Mouse (Mus musculus): Measurements from ENCODE around the gene Sgip1. TPM values are rescaled to one million over a fixed set of nuclear protein-coding genes. Genes with fewer than 3 reads are reported as not detected.

Sgip1 gene
- total and polyA plus RNA-seq, 2 experiments from 2014 or later, result 51.4 to 78.0 TPM

DNA sequence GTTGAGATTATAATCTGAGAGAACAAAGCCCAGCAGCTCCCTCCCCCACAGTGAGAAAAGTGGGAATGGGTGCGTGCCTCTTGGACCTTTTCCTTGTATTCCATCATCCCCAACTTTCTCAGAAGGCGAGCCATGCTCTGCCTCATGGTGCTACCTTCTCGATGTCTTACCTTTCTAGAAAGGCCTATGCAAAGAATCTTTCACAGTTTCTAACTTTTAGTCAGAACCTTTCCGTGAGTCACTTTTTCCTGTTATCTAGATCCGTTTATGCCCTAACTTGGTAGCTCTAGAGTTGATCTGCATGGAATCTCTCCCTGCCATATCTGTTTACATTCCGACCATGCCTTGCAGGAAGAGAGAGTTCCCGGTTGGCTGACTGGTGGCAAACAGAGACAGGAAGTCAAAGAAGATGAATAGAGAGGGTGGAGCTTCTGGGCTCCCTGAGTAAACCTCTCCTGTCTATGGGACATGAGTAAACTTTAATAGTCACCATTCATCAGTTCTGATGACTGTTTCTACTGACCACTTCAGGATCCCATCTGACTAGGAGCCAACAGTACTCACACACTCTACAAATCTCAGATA lies 166.8 kb downstream of the Sgip1 start:
- no peaks in the 10 kb centered on the region for H3K9me3 ChIP-seq (ENCODE audit: low read length)
- H3K4me3 ChIP-seq (ENCODE audit: low read depth, low read length), result no peak overlapping the region
- no peak overlapping the region for H3K27ac ChIP-seq (ENCODE audit: low read depth, low read length)
- no peak overlapping the region for H3K4me2 ChIP-seq (ENCODE audit: low read depth, low read length, poor library complexity, severe bottlenecking)
- H3K27me3 ChIP-seq (ENCODE audit: insufficient read depth, low read length), result no peaks in the 10 kb centered on the region
- 89% methylated on average over 7 of the region's 7 CpGs for whole genome bisulfite sequencing
- H3K9ac ChIP-seq (replicated peaks; ENCODE audit: low read length, poor library complexity, severe bottlenecking), result no peak overlapping the region
- H3K4me1 ChIP-seq (ENCODE audit: insufficient read depth, low read length), result no peaks in the 10 kb centered on the region
- ATAC-seq (ENCODE audit: low FRiP score) (no peak), DNase-seq (ENCODE audit: low spot score) (no peak)
- no peak for TF ChIP-seq CTCF (IDR thresholded peaks at IDR 0.05)
- 0 out of 2 replicates have a peak, but pooled peaks cover 2% of the 10 kb centered on the region for H3K36me3 ChIP-seq (ENCODE audit: insufficient read depth, low read length)

DNA sequence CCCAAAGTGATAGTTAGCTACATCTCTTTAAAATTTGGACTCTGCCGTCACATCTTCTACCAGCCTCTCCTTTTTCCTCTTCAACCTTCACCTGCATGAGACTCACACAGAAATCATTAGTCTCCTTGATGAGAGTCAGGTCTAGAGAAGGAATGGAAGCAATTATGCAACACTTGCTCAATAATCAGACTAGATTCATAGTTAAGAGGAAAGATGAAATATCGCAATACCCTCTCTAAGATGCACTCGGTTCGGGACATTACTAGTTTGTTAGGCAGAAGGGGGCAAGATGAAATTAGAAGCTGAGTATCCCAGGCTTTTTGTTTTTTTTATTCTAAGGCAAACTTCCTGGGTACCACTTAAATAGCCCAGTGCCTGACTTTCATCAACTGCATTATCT lies 169.1 kb downstream of the Sgip1 start:
- no peak for TF ChIP-seq CTCF (IDR thresholded peaks at IDR 0.05)
- Histone ChIP-seq H3K36me3 (ENCODE audit: insufficient read depth, low read length) (peaks cover 2% of the 10 kb centered on the region; the same call in 1 of the 2 replicates), H3K9me3 (ENCODE audit: low read length) (no peaks in the 10 kb centered on the region), H3K27me3 (ENCODE audit: insufficient read depth, low read length) (no peaks in the 10 kb centered on the region), H3K4me3 (ENCODE audit: low read depth, low read length) (no peak overlapping the region), H3K9ac (replicated peaks; ENCODE audit: low read length, poor library complexity, severe bottlenecking) (no peak overlapping the region), H3K4me2 (ENCODE audit: low read depth, low read length, poor library complexity, severe bottlenecking) (no peak overlapping the region), H3K4me1 (ENCODE audit: insufficient read depth, low read length) (no peaks in the 10 kb centered on the region), H3K27ac (ENCODE audit: low read depth, low read length) (no peak overlapping the region)
- WGBS, result 97% methylated on average over 4 of the region's 4 CpGs
- DNase-seq (ENCODE audit: low spot score) (no peak), ATAC-seq (ENCODE audit: low FRiP score) (no peak)

DNA sequence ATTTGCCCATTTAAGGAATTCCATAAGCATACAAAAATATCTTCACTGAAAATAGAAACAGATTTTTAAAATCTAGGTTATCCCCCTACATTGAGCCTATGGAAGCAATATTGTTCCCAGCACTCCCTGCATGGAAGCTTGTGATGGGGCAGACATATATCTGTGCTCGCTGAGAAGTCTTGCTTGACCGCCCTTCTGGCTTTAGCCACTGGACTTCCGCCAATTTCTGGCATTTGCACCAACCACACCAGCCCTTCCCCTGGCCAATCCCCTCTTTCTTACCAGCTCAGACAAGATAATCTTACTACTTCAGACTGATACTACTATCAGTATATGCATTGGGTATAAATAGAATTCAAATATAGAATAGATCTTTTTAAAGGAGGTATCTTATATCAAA lies 172.1 kb downstream of the Sgip1 start:
- no peak for ATAC-seq (ENCODE audit: low FRiP score)
- Histone ChIP-seq H3K4me1 (ENCODE audit: insufficient read depth, low read length) (no peaks in the 10 kb centered on the region), H3K4me2 (ENCODE audit: low read depth, low read length, poor library complexity, severe bottlenecking) (no peak overlapping the region), H3K36me3 (ENCODE audit: insufficient read depth, low read length) (peaks cover 2% of the 10 kb centered on the region; the same call in 1 of the 2 replicates), H3K27me3 (ENCODE audit: insufficient read depth, low read length) (no peaks in the 10 kb centered on the region), H3K27ac (ENCODE audit: low read depth, low read length) (no peak overlapping the region), H3K9me3 (ENCODE audit: low read length) (no peaks in the 10 kb centered on the region), H3K9ac (replicated peaks; ENCODE audit: low read length, poor library complexity, severe bottlenecking) (no peak overlapping the region), H3K4me3 (ENCODE audit: low read depth, low read length) (no peak overlapping the region)
- 67% methylated on average over 3 of the region's 3 CpGs for WGBS
- DNase-seq (ENCODE audit: low spot score), result no peak
- TF ChIP-seq CTCF (IDR thresholded peaks at IDR 0.05), result no peak

DNA sequence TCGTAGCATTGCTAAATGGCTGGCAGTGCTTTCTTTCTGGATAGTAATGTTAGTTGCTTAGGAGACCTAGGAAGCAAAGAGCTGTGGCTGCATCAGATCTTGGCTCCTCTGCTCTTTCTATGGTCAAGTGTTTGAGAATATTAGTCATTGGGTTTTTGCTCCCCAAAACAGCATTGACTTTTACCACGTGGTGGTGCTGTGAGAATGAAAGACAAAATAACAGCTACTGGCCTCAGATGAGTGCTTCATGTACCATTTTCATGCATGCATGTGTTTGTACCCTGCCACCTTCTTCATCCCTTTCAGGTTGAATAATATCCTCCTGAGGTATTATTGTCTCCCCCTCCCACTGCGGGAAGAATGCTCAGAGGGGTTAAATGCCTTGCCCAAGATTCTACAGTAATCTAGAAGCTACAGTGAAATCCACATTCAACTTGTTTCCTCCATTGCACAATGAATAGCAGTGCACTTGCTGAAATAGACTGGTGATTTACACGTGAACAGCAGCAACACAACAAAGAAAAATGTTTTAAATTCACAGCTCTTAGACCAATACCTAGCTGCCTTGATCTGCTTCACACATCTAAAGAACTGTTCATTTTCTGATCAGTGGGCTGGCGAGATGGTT lies 172.7 kb downstream of the Sgip1 start:
- peaks cover 2% of the 10 kb centered on the region; the same call in 1 of the 2 replicates for H3K36me3 ChIP-seq (ENCODE audit: insufficient read depth, low read length)
- ATAC-seq (ENCODE audit: low FRiP score) (no peak), DNase-seq (ENCODE audit: low spot score) (no peak)
- no peaks in the 10 kb centered on the region for H3K27me3 ChIP-seq (ENCODE audit: insufficient read depth, low read length)
- H3K27ac ChIP-seq (ENCODE audit: low read depth, low read length), result no peak overlapping the region
- H3K4me3 ChIP-seq (ENCODE audit: low read depth, low read length), result no peak overlapping the region
- peak; percentile 44 for TF ChIP-seq CTCF (IDR thresholded peaks at IDR 0.05)
- 74% methylated on average over 5 of the region's 5 CpGs for WGBS
- no peaks in the 10 kb centered on the region for H3K9me3 ChIP-seq (ENCODE audit: low read length)
- H3K4me2 ChIP-seq (ENCODE audit: low read depth, low read length, poor library complexity, severe bottlenecking), result no peak overlapping the region
- no peak overlapping the region for H3K9ac ChIP-seq (replicated peaks; ENCODE audit: low read length, poor library complexity, severe bottlenecking)
- no peaks in the 10 kb centered on the region for H3K4me1 ChIP-seq (ENCODE audit: insufficient read depth, low read length)

DNA sequence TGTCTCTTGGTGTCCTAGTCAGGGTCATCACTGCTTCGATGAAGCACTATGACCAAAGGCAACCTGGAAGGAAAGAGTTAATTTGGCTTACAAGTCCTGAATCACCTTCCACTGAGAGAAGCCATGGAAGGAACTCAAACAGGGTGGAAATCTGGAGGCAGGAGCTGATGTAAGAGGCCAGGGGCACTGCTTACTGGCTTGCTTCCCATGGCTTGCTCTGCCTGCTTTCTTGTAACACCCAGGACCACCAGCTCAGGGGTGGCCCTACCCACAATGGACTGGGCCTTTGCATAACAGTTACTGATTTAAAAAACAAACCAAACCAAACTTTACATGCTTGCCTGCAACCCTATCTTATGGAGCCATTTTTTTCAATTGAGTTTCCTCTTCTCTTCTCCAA lies 177.1 kb downstream of the Sgip1 start:
- no peak for ATAC-seq (ENCODE audit: low FRiP score)
- no peak for DNase-seq (ENCODE audit: low spot score)
- 77% methylated on average over 1 of the region's 1 CpGs for WGBS

DNA sequence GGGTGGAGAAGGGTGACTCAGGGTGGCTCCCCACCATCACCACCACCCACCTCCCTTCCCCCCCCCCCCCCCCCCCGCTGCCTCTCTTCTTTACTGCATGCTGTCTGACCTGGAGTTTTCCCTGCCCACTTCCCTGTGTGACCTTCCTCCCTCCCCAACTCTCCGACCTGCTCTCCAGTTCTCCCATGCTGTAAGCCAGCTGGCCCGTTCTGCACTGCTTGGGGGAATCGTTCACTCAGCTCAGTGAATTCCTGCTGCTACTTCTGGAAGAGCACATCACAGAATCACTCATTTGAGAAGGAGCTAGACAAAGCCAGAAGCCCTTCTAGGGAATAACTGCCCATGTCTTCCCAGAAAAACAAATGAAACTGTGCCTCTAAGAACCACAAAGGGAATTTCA lies 188.4 kb downstream of the Sgip1 start:
- Histone ChIP-seq H3K4me3 (ENCODE audit: low read depth, low read length) (no peak overlapping the region), H3K27me3 (ENCODE audit: insufficient read depth, low read length) (no peaks in the 10 kb centered on the region), H3K36me3 (ENCODE audit: insufficient read depth, low read length) (peaks cover 20% of the 10 kb centered on the region; the same call in 1 of the 2 replicates), H3K9me3 (ENCODE audit: low read length) (no peaks in the 10 kb centered on the region), H3K9ac (replicated peaks; ENCODE audit: low read length, poor library complexity, severe bottlenecking) (no peak overlapping the region), H3K4me1 (ENCODE audit: insufficient read depth, low read length) (no peaks in the 10 kb centered on the region), H3K27ac (ENCODE audit: low read depth, low read length) (no peak overlapping the region), H3K4me2 (ENCODE audit: low read depth, low read length, poor library complexity, severe bottlenecking) (no peak overlapping the region)
- no peak for TF ChIP-seq CTCF (IDR thresholded peaks at IDR 0.05)
- ATAC-seq (ENCODE audit: low FRiP score) (no peak), DNase-seq (ENCODE audit: low spot score) (peak; percentile 28)
- WGBS, result 23% methylated on average over 3 of the region's 4 CpGs

More for the DNA sequence above, 177.1 kb downstream of the Sgip1 start:
- H3K4me2 ChIP-seq (ENCODE audit: low read depth, low read length, poor library complexity, severe bottlenecking), result no peak overlapping the region
- H3K9ac ChIP-seq (replicated peaks; ENCODE audit: low read length, poor library complexity, severe bottlenecking), result no peak overlapping the region
- H3K36me3 ChIP-seq (ENCODE audit: insufficient read depth, low read length), result peaks cover 24% of the 10 kb centered on the region
- no peak overlapping the region for H3K27ac ChIP-seq (ENCODE audit: low read depth, low read length)
- H3K4me3 ChIP-seq (ENCODE audit: low read depth, low read length), result no peak overlapping the region
- H3K27me3 ChIP-seq (ENCODE audit: insufficient read depth, low read length), result no peaks in the 10 kb centered on the region
- no peaks in the 10 kb centered on the region for H3K4me1 ChIP-seq (ENCODE audit: insufficient read depth, low read length)
- no peaks in the 10 kb centered on the region for H3K9me3 ChIP-seq (ENCODE audit: low read length)
- no peak for TF ChIP-seq CTCF (IDR thresholded peaks at IDR 0.05)

Measured in midbrain, postnatal 0 days (tissue).